Mouse (Mus musculus) brain, embryonic 14.5 days (tissue): ENCODE data around the gene Epm2a.

Experiments used
- CTCF ChIP-seq: fragments of 200-500 bp; IDR thresholded peaks from 2 replicates; pipeline ENCODE4 v1.5.1; 2012; ENCODE audit warnings: inconsistent platforms, mild to moderate bottlenecking, moderate library complexity, borderline replicate concordance; ENCODE audit not compliant: insufficient read depth, insufficient read length; ENCODE audit errors: extremely low read depth
- POLR2A ChIP-seq: fragments of 200-500 bp; IDR thresholded peaks from 2 replicates; pipeline ENCODE4 v1.6.1; 2012; ENCODE audit warnings: mild to moderate bottlenecking, inconsistent platforms, borderline replicate concordance; ENCODE audit not compliant: poor library complexity, insufficient read depth, insufficient read length, severe bottlenecking; ENCODE audit errors: extremely low read depth

DNA sequence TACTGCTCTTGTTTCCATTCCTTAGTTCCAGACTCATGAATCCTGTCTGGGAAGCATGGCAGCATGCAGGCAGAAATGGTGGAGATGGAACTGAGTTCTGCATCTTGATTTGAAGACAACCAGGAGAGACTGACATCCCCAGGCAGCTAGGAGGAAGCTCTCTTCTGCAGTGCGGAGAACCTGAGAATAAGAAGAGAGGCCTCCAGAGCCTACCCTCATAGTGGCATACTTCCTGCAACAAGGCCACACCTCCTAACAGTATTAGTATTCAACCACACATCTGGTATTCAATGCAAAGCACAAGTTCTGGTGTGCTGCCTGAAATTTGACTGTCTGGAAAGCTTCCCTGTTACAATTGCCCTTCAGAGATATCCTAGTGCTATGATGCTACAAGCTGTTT lies 33.3 kb upstream of the Epm2a start:
- no peak for TF ChIP-seq POLR2A
- no peak for TF ChIP-seq CTCF
